Mouse (Mus musculus) embryonic fibroblast, embryonic 13.5 days (primary cell): ENCODE data around the gene Stx19.

Experiments
- CTCF ChIP-seq: IDR thresholded peaks from 2 replicates; pipeline ENCODE4 v1.5.1; 2011; ENCODE audit warnings: mild to moderate bottlenecking, control low read depth, low read length, moderate library complexity, borderline replicate concordance; ENCODE audit not compliant: insufficient read depth
- POLR2A ChIP-seq: IDR thresholded peaks from 2 replicates; pipeline ENCODE4 v1.6.1; 2011; ENCODE audit warnings: low read depth, mild to moderate bottlenecking, control low read depth, low read length, moderate library complexity

DNA sequence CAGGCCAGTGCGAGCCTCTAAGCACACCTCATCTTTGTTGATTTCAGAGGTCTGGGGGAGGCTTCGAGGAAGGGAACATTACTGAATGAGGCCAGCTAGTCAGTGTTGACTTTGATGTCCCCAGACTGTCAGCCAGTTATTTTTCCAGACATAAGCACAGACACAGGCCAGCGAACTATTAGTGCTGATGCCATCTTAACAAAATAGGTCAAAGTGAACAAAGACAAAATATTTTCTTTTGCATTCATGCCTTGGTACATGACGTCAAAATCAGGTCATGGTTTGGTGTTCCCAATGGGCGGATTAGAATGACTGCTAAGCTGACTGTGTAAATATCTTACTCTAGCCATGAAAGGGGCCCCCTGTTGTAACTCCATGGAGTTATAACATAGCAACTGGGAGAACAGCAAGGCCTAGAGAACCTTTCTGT lies 58.2 kb downstream of the Stx19 start:
- no peak for TF ChIP-seq CTCF
- TF ChIP-seq POLR2A = no peak
